Mouse (Mus musculus) heart, adult 2 months (tissue): ENCODE measurements around the gene Olfr620.

Source experiments
- CTCF ChIP-seq: fragments of 200-600 bp; IDR thresholded peaks from 2 replicates; pipeline ENCODE4 v1.8.1; 2022; ENCODE audit warnings: antibody characterized with exemption, mild to moderate bottlenecking, moderate library complexity
- POLR2A ChIP-seq: fragments of 200-500 bp; IDR thresholded peaks from 2 replicates; pipeline ENCODE4 v1.6.1; 2011; ENCODE audit warnings: mild to moderate bottlenecking, low read depth, low read length, control low read depth; ENCODE audit not compliant: insufficient read depth

GRCm38 (mm10) chr7:103644070-103644469, 31.7 kb upstream of the Olfr620 start:
- TF ChIP-seq CTCF = no peak
- TF ChIP-seq POLR2A = no peak
